Mouse (Mus musculus): ENCODE results near the gene Ap1g2. TPM values are rescaled to one million over a fixed set of nuclear protein-coding genes. Genes with fewer than 3 reads are reported as not detected.

Gene Ap1g2
- polyA plus RNA-seq, 1 experiment from 2014 or later, result 10.1 TPM

DNA sequence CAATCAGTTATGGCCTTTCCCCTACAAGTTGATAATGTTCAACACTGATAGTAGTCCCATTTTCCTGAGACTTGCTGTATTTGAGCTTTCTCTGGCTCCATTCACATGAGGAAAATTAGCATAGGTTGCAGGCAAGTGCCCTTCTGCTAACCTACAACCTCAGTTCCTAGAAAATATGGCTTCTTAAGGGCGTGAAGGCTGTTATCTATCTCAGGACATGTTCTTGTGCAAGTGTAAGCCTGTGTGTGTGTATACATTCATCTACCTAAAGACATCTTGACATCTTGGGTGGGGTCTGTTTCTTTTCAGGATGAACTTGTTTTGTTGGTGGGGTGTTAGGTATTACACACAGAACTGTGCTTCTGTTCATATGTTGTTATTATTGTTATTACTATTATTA lies 47.4 kb downstream of the Ap1g2 start:
- no peak overlapping the region for H3K9ac ChIP-seq (ENCODE audit: low read length)
- H3K36me3 ChIP-seq (ENCODE audit: control insufficient read depth, insufficient read depth, low read length), result peaks cover under 1% of the 10 kb centered on the region
- 84% methylated on average over 1 of the region's 1 CpGs for WGBS
- no peaks in the 10 kb centered on the region for H3K27me3 ChIP-seq (ENCODE audit: control insufficient read depth, insufficient read depth, low read length)
- H3K4me3 ChIP-seq (ENCODE audit: low read depth, low read length), result no peak overlapping the region
- no peak overlapping the region for H3K27ac ChIP-seq (ENCODE audit: low read depth, low read length)
- ATAC-seq (ENCODE audit: low FRiP score) (no peak), DNase-seq (ENCODE audit: low spot score, missing footprints) (no peak)
- H3K4me2 ChIP-seq, result no peak overlapping the region
- H3K9me3 ChIP-seq (ENCODE audit: control insufficient read depth, low read length), result no peaks in the 10 kb centered on the region
- H3K4me1 ChIP-seq (ENCODE audit: control insufficient read depth, insufficient read depth, low read length), result peaks cover 16% of the 10 kb centered on the region

- 85% methylated on average over 11 of the region's 11 CpGs for WGBS
- ATAC-seq (ENCODE audit: low FRiP score) (no peak), DNase-seq (ENCODE audit: low spot score, missing footprints) (no peak)
- H3K4me3 ChIP-seq (ENCODE audit: low read depth, low read length), result no peak overlapping the region
- no peaks in the 10 kb centered on the region; the same call in 1 of the 2 replicates for H3K36me3 ChIP-seq (ENCODE audit: control insufficient read depth, insufficient read depth, low read length)
- H3K4me1 ChIP-seq (ENCODE audit: control insufficient read depth, insufficient read depth, low read length), result peaks cover 4% of the 10 kb centered on the region
- H3K27me3 ChIP-seq (ENCODE audit: control insufficient read depth, insufficient read depth, low read length), result no peaks in the 10 kb centered on the region
- H3K4me2 ChIP-seq, result no peak overlapping the region
- H3K27ac ChIP-seq (ENCODE audit: low read depth, low read length), result no peak overlapping the region
- no peaks in the 10 kb centered on the region for H3K9me3 ChIP-seq (ENCODE audit: control insufficient read depth, low read length)
- no peak overlapping the region for H3K9ac ChIP-seq (ENCODE audit: low read length)
These were observed 51.1 kb downstream of the Ap1g2 start for GRCm38 (mm10) chr14:55055167-55055834.

- Histone ChIP-seq H3K27ac (ENCODE audit: low read depth, low read length) (no peak overlapping the region), H3K9ac (ENCODE audit: low read length) (no peak overlapping the region), H3K4me3 (ENCODE audit: low read depth, low read length) (no peak overlapping the region), H3K27me3 (ENCODE audit: control insufficient read depth, insufficient read depth, low read length) (no peaks in the 10 kb centered on the region), H3K4me1 (ENCODE audit: control insufficient read depth, insufficient read depth, low read length) (no peaks in the 10 kb centered on the region), H3K4me2 (no peak overlapping the region), H3K36me3 (ENCODE audit: control insufficient read depth, insufficient read depth, low read length) (no peaks in the 10 kb centered on the region), H3K9me3 (ENCODE audit: control insufficient read depth, low read length) (no peaks in the 10 kb centered on the region)
- no peak for ATAC-seq (ENCODE audit: low FRiP score)
- 88% methylated on average over 10 of the region's 10 CpGs for WGBS
- DNase-seq (ENCODE audit: low spot score, missing footprints), result no peak
These were observed 52.1 kb downstream of the Ap1g2 start for GRCm38 (mm10) chr14:55054191-55054749.

DNA sequence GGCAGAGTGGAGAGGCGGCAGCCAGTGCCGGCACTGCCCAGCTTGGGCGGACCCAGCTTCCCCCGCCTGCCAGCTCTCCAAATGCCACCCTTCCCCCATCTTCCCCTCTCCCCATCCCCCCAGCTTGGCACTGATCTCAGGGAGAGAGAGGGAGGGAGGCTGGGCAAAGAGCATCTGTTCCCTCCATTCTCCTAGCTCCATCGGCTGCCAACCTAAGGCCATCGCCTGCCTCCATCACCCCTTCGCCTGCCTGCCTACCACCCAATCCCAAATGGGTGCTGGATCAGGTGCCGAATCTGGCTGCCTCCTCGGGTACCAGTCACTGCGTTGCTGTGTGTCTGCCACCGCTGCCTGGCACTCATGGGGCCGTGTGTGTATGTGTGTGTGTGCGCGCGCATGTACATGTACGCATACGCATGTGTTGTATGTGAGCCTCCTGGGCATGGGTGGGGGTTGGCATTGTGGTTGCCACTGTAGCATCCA lies 52.6 kb downstream of the Ap1g2 start:
- Histone ChIP-seq H3K9me3 (ENCODE audit: control insufficient read depth, low read length) (no peaks in the 10 kb centered on the region), H3K4me1 (ENCODE audit: control insufficient read depth, insufficient read depth, low read length) (no peaks in the 10 kb centered on the region), H3K27ac (ENCODE audit: low read depth, low read length) (no peak overlapping the region), H3K4me2 (no peak overlapping the region), H3K36me3 (ENCODE audit: control insufficient read depth, insufficient read depth, low read length) (no peaks in the 10 kb centered on the region), H3K4me3 (ENCODE audit: low read depth, low read length) (no peak overlapping the region), H3K27me3 (ENCODE audit: control insufficient read depth, insufficient read depth, low read length) (no peaks in the 10 kb centered on the region), H3K9ac (ENCODE audit: low read length) (no peak overlapping the region)
- no peak for DNase-seq (ENCODE audit: low spot score, missing footprints)
- WGBS, result 93% methylated on average over 17 of the region's 17 CpGs
- no peak for ATAC-seq (ENCODE audit: low FRiP score)

- 93% methylated on average over 4 of the region's 4 CpGs for WGBS
- no peak overlapping the region for H3K27ac ChIP-seq (ENCODE audit: low read depth, low read length)
- no peaks in the 10 kb centered on the region for H3K36me3 ChIP-seq (ENCODE audit: control insufficient read depth, insufficient read depth, low read length)
- H3K4me3 ChIP-seq (ENCODE audit: low read depth, low read length), result no peak overlapping the region
- no peak overlapping the region for H3K4me2 ChIP-seq
- no peak for ATAC-seq (ENCODE audit: low FRiP score)
- no peaks in the 10 kb centered on the region for H3K4me1 ChIP-seq (ENCODE audit: control insufficient read depth, insufficient read depth, low read length)
- no peak for DNase-seq (ENCODE audit: low spot score, missing footprints)
- H3K9me3 ChIP-seq (ENCODE audit: control insufficient read depth, low read length), result no peaks in the 10 kb centered on the region
- H3K9ac ChIP-seq (ENCODE audit: low read length), result no peak overlapping the region
- no peaks in the 10 kb centered on the region for H3K27me3 ChIP-seq (ENCODE audit: control insufficient read depth, insufficient read depth, low read length)
These were observed 53.3 kb downstream of the Ap1g2 start for GRCm38 (mm10) chr14:55053050-55053449.

DNA sequence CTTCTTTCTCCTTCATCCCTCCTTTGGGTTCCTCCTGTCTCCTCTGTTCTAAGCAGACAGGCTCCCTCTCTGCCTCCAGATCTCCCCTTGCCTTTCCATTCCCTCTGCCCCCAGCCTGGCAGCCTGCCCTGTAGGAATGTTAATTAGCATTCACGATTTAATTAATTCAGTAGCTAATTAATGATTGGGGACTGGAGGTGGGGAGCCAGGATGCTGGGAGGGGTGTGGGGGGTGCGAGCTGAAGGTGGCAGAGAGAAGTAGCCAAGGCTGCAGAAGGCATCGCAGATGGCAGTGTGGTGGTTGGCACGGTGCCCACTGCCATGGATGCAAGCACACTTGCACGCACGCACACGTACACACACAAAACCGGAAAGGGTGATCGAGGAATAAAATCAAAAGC lies 53.9 kb downstream of the Ap1g2 start:
- Histone ChIP-seq H3K4me3 (ENCODE audit: low read depth, low read length) (no peak overlapping the region), H3K27ac (ENCODE audit: low read depth, low read length) (no peak overlapping the region), H3K9me3 (ENCODE audit: control insufficient read depth, low read length) (no peaks in the 10 kb centered on the region), H3K9ac (ENCODE audit: low read length) (no peak overlapping the region), H3K4me2 (no peak overlapping the region), H3K27me3 (ENCODE audit: control insufficient read depth, insufficient read depth, low read length) (no peaks in the 10 kb centered on the region), H3K4me1 (ENCODE audit: control insufficient read depth, insufficient read depth, low read length) (no peaks in the 10 kb centered on the region), H3K36me3 (ENCODE audit: control insufficient read depth, insufficient read depth, low read length) (no peaks in the 10 kb centered on the region)
- ATAC-seq (ENCODE audit: low FRiP score) (no peak), DNase-seq (ENCODE audit: low spot score, missing footprints) (no peak)
- 91% methylated on average over 9 of the region's 9 CpGs for WGBS

Other genes with a start within 250 kb of the Ap1g2 start
- 13.2 and 19.9 TPM in 2 replicates for gene Homez, start 235.6 kb downstream of the Ap1g2 start, polyA plus RNA-seq (2014; fragmentation: Nextera tagmentation; extraction: Ambion mirVana)
- gene Ppp1r3e, start 229.0 kb downstream of the Ap1g2 start, polyA plus RNA-seq (2014; fragmentation: Nextera tagmentation; extraction: Ambion mirVana), result 0.23 and 0.68 TPM in 2 replicates
- gene Bcl2l2, start 223.2 kb downstream of the Ap1g2 start, polyA plus RNA-seq (2014; fragmentation: Nextera tagmentation; extraction: Ambion mirVana), result 2.4 and 3.3 TPM in 2 replicates
- gene Gm20521, start 223.2 kb downstream of the Ap1g2 start, polyA plus RNA-seq (2014; fragmentation: Nextera tagmentation; extraction: Ambion mirVana), result not detected in 2 replicates
- gene Pabpn1, start 214.1 kb downstream of the Ap1g2 start, polyA plus RNA-seq (2014; fragmentation: Nextera tagmentation; extraction: Ambion mirVana), result 166 and 173 TPM in 2 replicates
- gene Slc22a17, start 193.5 kb downstream of the Ap1g2 start, polyA plus RNA-seq (2014; fragmentation: Nextera tagmentation; extraction: Ambion mirVana), result 35.4 and 36.0 TPM in 2 replicates
- 24.4 and 27.6 TPM in 2 replicates for gene Efs, start 180.5 kb downstream of the Ap1g2 start, polyA plus RNA-seq (2014; fragmentation: Nextera tagmentation; extraction: Ambion mirVana)
- gene Il25, start 173.9 kb downstream of the Ap1g2 start, polyA plus RNA-seq (2014; fragmentation: Nextera tagmentation; extraction: Ambion mirVana), result not detected in 2 replicates
- gene Cmtm5, start 170.3 kb downstream of the Ap1g2 start, polyA plus RNA-seq (2014; fragmentation: Nextera tagmentation; extraction: Ambion mirVana), result 0.19 and 0.71 TPM in 2 replicates
- 0.51 TPM in 1 of 2 replicates, not detected in the other for gene Myh6, start 139.7 kb downstream of the Ap1g2 start, polyA plus RNA-seq (2014; fragmentation: Nextera tagmentation; extraction: Ambion mirVana)
- not detected in 2 replicates for gene Gm17428, start 129.7 kb downstream of the Ap1g2 start, polyA plus RNA-seq (2014; fragmentation: Nextera tagmentation; extraction: Ambion mirVana)
- 0.52 and 1.1 TPM in 2 replicates for gene Myh7, start 112.0 kb downstream of the Ap1g2 start, polyA plus RNA-seq (2014; fragmentation: Nextera tagmentation; extraction: Ambion mirVana)
- gene Ngdn, start 91.1 kb downstream of the Ap1g2 start, polyA plus RNA-seq (2014; fragmentation: Nextera tagmentation; extraction: Ambion mirVana), result 85.0 and 85.9 TPM in 2 replicates
- gene Zfhx2, start 14.3 kb downstream of the Ap1g2 start, polyA plus RNA-seq (2014; fragmentation: Nextera tagmentation; extraction: Ambion mirVana), result 11.3 and 11.5 TPM in 2 replicates
- gene Thtpa, start 11.8 kb downstream of the Ap1g2 start, polyA plus RNA-seq (2014; fragmentation: Nextera tagmentation; extraction: Ambion mirVana), result 22.0 and 22.7 TPM in 2 replicates
- 2.2 and 2.8 TPM in 2 replicates for gene Jph4, start 10.3 kb upstream of the Ap1g2 start, polyA plus RNA-seq (2014; fragmentation: Nextera tagmentation; extraction: Ambion mirVana)
- gene Dhrs2, start 115.4 kb upstream of the Ap1g2 start, polyA plus RNA-seq (2014; fragmentation: Nextera tagmentation; extraction: Ambion mirVana), result not detected in 2 replicates